Mouse (Mus musculus): Measurements from ENCODE around the gene Slc18b1. TPM values are rescaled to one million over a fixed set of nuclear protein-coding genes. Genes with fewer than 3 reads are reported as not detected.
A peak's percentile ranks its signal among the peaks of the same experiment; 100 is the strongest.

Gene Slc18b1
- polyA plus RNA-seq, 1 experiment from 2014 or later: 0.42 TPM

DNA sequence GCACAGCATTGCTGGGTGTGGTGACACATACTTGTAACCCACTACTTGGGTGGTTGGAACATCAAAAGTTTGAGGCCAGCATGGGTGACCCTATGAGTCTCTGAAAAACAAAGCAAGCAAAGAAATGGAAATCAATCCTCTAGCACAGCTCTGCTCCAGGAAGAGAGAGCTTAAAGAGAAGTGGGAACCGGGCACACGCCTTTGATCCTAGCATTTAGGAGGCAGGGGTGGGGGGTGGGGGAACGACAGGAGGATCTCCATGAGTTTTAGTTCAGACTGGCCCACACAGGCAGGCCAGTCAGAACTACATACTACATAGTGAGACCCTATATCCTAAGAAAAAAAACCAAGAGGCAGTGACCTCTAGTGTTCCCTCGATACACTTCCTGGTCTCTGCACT lies 9.4 kb downstream of the Slc18b1 start:
- DNase-seq (ENCODE audit: low spot score): no peak

DNA sequence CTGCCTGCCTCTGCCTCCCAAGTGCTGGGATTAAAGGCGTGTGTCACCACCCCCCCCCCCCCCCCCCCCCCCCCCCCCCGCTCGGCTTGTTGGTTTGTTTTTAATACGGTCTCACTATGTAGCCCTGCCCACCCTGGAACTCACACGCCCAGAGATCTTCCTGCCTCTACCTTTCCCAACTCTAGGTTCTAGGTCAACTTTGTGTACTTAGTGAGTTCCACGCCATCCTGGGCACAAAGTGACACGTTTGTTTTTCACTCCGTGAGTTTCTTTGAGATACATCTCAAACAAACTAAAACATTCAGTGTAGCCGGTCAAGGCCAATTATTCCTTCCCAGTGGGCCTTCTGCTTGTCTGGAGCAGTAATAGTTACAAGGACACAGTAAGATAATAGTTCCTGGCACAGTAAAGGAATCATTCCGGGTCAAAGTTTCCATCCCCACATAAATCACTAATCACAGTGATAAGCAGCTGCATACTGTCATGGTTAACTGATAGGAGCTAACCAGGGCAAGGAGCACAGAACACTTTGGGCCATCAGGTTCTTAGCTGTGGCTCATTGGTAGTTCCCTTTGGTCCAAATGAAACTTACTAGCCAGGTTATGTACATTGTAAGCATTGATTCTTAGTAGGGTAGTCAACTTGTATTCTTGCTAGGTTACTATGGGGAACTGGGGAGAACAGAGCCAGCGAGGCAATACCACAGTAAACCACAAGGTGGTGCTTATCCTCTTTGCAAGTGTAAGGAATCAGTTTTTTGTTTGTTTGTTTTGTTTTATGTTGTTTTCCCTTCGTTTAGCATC lies 15.1 kb downstream of the Slc18b1 start:
- DNase-seq (ENCODE audit: low spot score): peak; percentile 65

DNA sequence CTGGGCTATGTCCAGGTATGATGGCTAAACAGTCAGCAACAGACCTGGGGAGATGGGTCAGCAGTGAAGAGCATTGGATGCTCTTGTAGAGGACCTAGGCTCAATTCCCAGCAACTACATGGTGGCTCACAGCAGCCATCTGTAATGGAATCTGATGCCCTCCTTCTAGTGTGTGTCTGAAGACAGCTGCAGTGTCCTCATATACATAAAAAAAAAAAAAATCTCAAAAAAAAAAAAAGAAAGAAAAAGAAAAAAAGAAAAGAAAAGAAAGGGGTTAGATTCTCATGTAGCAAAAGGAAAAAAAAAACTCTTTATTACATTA lies 15.6 kb downstream of the Slc18b1 start:
- no peak for DNase-seq (ENCODE audit: low spot score)

DNA sequence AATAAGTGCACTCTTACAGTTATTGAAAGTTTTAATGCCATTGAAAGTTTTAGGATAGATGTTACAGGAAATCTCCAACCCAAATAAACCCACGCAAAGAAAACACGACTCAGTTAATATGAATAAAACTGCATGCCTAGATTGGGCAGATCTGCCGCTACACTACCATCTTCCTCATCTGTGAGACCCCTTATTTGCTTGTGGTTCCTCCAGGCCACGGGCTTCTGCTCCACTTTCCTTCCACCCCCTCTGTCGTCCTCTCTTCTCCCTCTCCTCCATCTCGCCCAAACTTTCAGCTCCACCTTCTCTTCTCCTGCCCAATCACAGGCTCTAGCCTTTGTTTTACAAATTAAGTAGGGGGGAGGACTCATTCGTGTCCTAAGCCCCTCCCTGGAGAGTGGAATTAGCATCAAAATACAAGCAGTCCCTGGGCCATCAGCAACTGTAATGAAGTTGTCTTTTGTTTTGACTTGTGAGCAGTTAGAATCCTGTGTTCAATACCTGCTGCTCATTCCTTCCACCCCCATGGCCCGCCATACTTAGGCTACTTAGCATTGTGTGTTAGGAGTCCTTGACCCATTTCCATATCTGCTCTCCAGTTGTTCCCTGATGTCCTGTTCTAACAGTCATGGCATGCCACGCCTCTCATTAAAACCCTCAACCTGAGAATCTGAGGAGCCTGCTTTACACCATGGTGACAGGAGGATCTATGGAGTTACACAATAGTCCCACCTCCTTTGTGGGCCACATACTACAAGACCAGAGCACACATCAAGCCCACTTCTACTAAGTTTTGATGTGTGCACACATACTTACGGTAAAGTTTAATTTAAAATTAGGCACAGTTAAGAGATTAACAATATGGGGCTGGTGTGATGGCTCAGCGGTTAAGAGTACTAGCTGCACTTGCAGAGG lies 16.3 kb downstream of the Slc18b1 start:
- no peak for DNase-seq (ENCODE audit: low spot score)

DNA sequence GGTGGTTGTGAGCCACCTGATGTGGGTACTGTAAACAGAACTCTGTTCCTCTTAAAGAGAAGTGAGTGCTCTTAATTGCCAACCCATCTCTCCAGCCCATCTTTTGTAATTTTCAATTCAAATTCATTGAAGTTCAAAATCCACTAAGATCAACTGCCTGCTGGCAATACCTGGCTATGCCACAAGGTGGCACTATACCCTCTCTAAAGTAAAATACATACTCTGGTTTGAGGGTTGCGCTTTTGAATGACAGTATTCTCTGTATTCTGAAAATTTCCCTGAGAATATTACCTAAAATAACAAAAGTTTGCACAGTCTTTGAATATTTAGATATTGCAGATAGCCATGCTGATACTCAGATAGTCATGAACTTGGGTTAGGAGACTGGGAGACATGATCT lies 18.4 kb downstream of the Slc18b1 start:
- peak; percentile 62 for DNase-seq (ENCODE audit: low spot score)

DNA sequence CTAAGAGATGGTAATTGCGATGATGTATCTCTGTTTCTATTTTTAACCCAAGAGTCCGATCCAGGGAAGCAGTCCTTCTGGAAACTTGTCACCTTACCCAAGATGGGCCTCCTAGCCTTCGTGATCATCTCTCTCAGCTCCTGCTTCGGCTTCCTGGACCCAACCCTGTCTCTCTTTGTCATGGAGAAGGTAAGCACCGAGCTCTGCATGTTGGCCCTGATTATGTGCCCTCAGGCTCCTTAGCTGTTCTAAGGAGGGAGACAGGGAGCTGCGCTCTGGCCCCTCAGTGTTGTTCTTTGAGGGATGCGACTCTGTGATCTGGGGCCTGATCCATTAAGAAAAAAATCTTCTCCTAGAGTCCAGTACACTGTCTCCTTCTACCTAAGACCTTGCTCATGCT lies 19.5 kb downstream of the Slc18b1 start:
- no peak for DNase-seq (ENCODE audit: low spot score)

DNA sequence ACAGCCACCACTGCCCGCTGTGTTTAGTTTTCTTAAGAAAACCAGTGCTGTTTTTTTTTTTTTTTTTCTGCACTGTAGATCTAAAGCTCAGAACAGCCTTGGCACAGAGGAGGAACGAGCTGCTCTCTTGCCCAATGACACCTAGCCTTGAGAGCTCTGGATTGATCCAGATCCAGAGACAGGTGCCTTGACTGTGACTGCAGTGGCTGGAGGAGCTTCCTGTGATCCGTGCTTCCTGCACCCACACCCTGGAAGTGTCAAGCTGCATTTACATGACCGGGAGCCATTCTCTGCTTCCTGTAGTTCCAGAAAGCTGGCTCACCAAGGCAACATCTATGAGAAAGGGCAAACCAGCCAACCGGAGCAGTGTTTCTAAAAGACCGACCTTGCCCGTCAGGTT lies 29.7 kb downstream of the Slc18b1 start:
- DNase-seq (ENCODE audit: low spot score): no peak

DNA sequence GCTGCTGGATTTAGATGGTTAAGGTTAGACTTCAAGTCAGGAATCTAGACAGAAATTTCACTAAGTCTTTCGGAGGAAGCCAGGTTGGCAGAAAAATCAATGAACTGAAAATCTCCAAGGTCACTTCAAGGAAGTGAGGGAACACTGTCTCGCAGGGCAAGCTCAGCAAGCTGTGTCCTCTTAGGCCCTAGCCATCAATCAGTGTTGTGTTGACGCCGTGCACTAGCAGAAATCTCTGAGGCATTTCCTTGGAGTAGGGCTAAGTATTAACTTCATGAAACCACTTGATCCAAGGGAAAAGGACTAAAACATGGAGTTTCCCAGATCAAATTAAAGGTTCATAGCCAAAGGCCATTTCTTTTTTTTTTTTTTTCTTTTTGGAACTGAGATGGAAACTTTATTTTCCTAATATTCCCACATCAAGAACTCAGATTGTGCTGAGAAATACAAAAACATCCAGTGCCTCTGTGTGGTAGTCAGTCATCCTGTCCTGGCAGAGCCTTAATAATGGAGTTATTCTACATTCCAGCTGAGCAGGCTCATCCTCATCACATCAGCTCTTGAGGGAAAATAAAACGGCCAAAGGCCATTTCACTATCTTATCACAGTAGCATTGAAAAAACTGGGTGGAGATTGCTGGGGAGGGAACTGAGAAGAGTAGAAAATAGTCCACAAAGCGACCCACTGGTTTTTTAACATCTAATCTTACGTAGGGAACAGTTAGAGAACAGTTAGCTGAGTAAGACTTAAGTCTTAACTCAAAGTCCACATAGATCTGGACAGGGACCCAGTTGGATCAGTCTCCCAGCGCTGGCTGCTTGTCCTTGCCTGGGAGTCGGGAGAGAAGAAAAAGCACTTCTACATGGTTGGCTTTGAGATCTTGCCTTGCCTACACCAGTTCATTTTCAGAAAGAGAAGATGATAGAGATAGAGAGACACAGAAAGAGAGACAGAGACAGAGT lies 39.5 kb downstream of the Slc18b1 start:
- no peak for DNase-seq (ENCODE audit: low spot score)

DNA sequence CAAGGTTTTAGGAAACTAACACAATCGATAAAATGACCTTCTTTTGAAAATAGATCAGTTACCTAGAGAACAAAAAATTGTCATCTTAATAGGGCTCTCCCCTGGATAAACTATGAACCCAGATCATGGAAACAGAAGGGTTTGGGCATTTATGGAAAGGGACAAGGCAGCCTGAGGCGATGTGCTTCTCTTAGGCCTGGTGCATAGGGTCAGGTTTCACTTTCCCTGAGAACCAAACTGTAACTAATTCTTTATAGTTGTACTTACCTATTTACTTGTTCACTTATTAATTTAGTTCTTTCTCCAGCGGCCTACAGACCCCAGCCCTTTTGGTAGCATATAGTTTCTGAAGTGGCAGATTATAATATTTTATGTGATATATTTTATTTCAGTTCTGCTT lies 40.3 kb downstream of the Slc18b1 start:
- DNase-seq (ENCODE audit: low spot score): no peak

DNA sequence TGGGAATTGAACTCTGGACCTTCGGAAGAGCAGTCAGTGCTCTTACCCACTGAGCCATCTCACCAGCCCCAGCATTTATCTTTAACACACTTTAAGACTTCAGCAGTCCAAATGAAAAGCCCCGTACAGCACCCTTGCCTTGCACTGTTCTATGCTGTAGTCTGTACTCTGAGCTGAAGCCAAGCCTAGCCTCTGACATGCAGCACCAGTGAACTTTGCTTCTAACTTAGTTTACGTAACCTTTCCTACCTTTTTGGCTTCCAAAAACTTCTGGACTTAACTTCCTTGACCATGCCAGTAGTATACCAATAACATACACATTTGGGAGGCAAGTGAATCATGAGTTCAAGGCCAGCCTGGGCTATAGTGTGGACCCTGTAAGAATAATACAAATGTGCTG lies 42.1 kb downstream of the Slc18b1 start:
- no peak for DNase-seq (ENCODE audit: low spot score)

DNA sequence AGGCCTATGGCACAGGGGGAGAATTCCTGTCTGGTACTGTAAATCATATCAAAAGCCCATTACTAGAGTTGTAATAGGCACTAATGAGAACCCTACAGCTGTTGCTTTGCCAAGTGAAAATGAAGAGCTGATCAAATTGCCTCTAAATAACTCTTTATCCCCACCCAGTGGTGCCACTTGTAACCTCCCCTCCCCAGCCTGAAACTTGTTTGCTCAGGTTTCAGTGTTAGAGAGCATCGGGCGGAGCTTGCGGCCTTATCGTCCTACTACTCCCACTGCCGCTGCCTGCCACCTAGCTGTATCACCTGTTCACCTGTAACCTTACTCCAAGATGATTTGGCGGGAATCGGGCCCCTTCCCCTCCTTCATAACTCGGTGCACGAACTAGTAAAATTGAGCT lies 42.6 kb downstream of the Slc18b1 start:
- DNase-seq (ENCODE audit: low spot score): no peak

DNA sequence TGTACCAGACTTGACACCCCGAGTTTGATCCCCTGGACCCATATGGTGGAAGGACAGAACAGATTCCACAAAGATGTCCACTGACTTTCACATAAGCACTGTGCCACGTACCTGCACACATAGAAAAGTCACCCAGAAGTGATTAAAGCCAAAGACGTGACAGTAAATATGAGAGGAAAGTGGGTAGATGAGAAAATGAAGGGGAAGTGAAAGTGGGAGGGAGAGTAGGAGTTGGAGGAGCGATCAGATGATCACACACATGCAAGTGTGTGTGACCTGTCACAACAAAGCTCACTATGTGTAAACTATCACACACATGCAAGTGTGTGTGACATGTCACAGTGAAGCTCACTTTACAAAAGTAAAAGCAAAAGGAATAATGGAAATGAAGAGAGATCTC lies 43.7 kb downstream of the Slc18b1 start:
- no peak for DNase-seq (ENCODE audit: low spot score)

DNA sequence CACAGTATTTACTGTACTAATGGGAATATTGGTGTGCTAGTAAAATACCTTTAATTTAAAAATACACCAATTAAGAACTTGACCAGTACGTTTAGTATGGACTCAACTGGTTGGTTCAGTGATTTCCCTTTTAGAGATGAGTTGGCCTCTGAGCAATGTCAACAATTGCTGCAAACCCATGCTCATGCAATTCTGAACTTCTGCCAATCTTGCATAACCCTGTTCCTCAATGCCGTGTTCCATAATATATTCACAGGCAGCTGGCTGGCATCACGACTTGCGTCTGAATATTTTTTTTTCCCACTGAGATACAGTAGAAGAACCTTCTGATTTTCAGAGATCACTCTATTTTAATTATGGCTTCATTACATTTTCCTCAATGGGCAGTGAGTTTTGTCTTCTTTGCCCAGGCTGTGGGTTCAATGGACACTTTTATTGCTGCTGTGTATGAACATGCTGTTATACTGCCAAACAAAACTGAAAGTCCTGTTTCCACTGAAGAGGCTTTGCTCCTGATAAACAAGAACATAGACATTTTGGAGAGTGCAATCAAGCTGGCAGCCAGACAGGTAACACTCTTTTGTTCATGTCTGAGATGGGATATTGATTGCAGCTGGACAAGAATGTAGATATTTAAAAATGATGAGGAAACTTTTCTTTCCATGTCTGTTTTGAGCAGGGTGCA lies 54.6 kb downstream of the Slc18b1 start, which contains the start of gene Vnn3:
Gene Vnn3 (plus strand): TSS at position 235 of the 685 bp plus-strand sequence.
- no peak for DNase-seq (ENCODE audit: low spot score)

DNA sequence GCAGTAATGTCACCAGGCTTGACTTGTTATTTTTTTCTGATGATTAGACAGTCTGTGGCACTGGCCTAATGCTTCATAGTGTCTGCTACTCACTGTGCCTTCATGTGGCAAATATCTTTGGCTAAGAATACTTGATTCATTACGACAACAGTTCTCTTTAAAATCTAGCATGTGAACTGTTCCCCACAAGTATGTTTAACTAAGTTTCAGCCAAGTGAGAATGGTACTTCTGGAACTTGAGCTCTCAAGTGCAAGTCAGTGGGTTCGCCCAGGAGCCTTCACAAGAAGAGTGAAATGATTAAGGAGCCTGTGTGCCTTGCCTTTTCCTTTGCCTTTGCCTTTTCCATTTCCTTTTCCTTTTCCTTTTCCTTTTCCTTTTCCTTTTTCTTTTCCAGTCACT lies 55.3 kb downstream of the Slc18b1 start:
- no peak for DNase-seq (ENCODE audit: low spot score)

DNA sequence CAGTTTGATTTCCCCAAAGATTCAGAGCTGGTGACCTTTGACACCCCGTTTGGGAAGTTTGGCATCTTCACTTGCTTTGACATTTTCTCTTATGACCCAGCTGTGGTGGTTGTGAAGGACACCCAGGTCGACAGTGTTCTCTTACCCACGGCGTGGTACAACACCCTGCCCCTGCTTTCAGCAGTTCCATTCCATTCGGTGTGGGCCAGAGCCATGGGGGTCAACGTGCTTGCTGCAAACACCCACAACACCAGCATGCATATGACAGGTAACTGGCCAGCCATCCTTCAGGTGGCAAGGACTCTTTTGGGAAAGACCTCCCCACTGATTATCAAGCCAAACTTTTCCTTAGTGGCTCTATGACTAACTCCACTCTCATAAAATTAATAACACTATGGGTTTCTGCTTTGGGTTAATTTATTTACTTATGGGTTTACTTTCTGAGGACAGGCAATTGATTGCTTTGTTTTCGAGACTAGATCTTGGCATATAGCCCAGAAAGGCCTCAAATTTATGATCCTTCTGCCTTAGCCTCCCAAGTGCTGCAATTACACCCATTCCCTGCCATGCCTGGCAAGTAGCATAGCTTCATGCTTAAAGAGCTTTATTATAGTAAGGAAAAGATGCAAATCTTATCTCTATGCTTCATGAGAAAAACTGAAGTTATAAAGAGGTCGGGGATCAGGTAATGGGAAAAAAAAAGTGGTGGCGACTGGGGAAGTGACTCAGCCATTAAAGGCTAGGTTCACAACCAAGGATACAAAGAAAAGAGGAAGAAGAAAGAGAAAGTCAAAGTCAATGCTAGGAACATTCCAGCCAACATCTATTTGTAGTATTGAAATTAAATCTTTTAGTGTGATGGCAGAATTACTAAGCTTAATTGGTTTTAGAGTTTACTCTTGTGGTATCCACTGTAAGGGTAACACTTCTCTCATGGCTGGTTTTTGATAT lies 67.9 kb downstream of the Slc18b1 start:
- no peak for DNase-seq (ENCODE audit: low spot score)

Measured in thymus, postnatal 0 days (tissue).